Mouse (Mus musculus) hindbrain, embryonic 10.5 days (tissue): ENCODE data around the gene Fthl17d. TPM values are rescaled to one million over a fixed set of nuclear protein-coding genes. Genes with fewer than 3 reads are reported as not detected.
"Not testable (repeated sequence)": the region's sequence is repeated elsewhere in the genome, so short reads cannot be mapped to it uniquely, and the experiment has no call there.

ENCODE experiments used
- DNase-seq: peaks from one replicate; pipeline ENCODE4 v3.0.0-alpha.2; 2017; ENCODE audit warnings: low spot score
- H3K27ac ChIP-seq: fragments of 300-500 bp; sonication (generic); 2 replicates; pipeline ENCODE4 v1.5.1; 2016; ENCODE audit warnings: mild to moderate bottlenecking, moderate library complexity
- H3K27me3 ChIP-seq: fragments of 300-500 bp; sonication (generic); 2 replicates; pipeline ENCODE4 v1.6.1; 2016; ENCODE audit warnings: mild to moderate bottlenecking; ENCODE audit not compliant: poor library complexity, insufficient read depth, severe bottlenecking
- H3K36me3 ChIP-seq: fragments of 300-500 bp; sonication (generic); 2 replicates; pipeline ENCODE4 v1.6.1; 2016; ENCODE audit warnings: mild to moderate bottlenecking, moderate library complexity
- H3K4me1 ChIP-seq: fragments of 300-500 bp; sonication (generic); replicated peaks from 2 replicates; pipeline ENCODE4 v1.6.1; 2016; ENCODE audit warnings: mild to moderate bottlenecking
- H3K4me3 ChIP-seq: fragments of 300-500 bp; sonication (generic); 2 replicates; pipeline ENCODE4 v1.5.1; 2016; ENCODE audit warnings: mild to moderate bottlenecking, moderate library complexity
- H3K9me3 ChIP-seq: fragments of 300-500 bp; sonication (generic); 2 replicates; pipeline ENCODE4 v1.6.1; 2016; ENCODE audit warnings: mild to moderate bottlenecking, moderate library complexity
- WGBS: fragments of 180-500 bp; shearing (Covaris S2); methylation state at CpG from one replicate; pipeline ENCODE4 v1.1.7; 2016; 5-methylcytosine and 5-hydroxymethylcytosine counted together
- polyA plus RNA-seq: library from polyadenylated mRNA; unstranded; fragments of >200 nt; fragmentation: Nextera tagmentation; extraction: Ambion mirVana; gene quantifications from 2 replicates; pipeline ENCODE4 v1.2.1, GENCODE M21; 2016

Fthl17d gene
- polyA plus RNA-seq: not detected in 2 replicates

- DNase-seq, H3K27ac ChIP-seq, H3K4me1 ChIP-seq, H3K4me3 ChIP-seq, H3K27me3 ChIP-seq, H3K9me3 ChIP-seq, H3K36me3 ChIP-seq: not testable (repeated sequence)
- no CpG with 5 or more reads among the region's 9 CpGs for WGBS
Observed at GRCm38 (mm10) chrX:8986655-8987054, at the start of gene Fthl17d. TSS of gene Fthl17d (minus strand) at chrX:8986755.

- not testable (repeated sequence) for H3K27me3 ChIP-seq, H3K9me3 ChIP-seq, H3K4me1 ChIP-seq, H3K27ac ChIP-seq, DNase-seq, H3K36me3 ChIP-seq, H3K4me3 ChIP-seq
- WGBS: 71% methylated on average over 1 of the region's 10 CpGs
Observed at GRCm38 (mm10) chrX:9033193-9033592, 46.6 kb upstream of the Fthl17d start, which contains the start of gene Fthl17e. TSS of gene Fthl17e (plus strand) at chrX:9033493.

- Histone ChIP-seq H3K9me3 (no peaks in the 10 kb centered on the region), H3K4me1 (no peaks in the 10 kb centered on the region), H3K4me3 (no peak overlapping the region), H3K27me3 (no peaks in the 10 kb centered on the region), H3K27ac (no peak overlapping the region), H3K36me3 (no peaks in the 10 kb centered on the region)
- no peak for DNase-seq
- WGBS: 63% methylated on average over 10 of the region's 10 CpGs
Observed at GRCm38 (mm10) chrX:9019481-9019880, 32.9 kb upstream of the Fthl17d start.

GRCm38 (mm10) chrX:9016079-9016478 is 29.5 kb upstream of the Fthl17d start:
- WGBS: 58% methylated on average over 1 of the region's 1 CpGs
- H3K27me3 ChIP-seq: no peaks in the 10 kb centered on the region
- no peaks in the 10 kb centered on the region for H3K36me3 ChIP-seq
- no peak overlapping the region for H3K4me3 ChIP-seq
- DNase-seq: no peak
- H3K4me1 ChIP-seq: no peaks in the 10 kb centered on the region
- H3K27ac ChIP-seq: no peak overlapping the region
- H3K9me3 ChIP-seq: no peaks in the 10 kb centered on the region

DNA sequence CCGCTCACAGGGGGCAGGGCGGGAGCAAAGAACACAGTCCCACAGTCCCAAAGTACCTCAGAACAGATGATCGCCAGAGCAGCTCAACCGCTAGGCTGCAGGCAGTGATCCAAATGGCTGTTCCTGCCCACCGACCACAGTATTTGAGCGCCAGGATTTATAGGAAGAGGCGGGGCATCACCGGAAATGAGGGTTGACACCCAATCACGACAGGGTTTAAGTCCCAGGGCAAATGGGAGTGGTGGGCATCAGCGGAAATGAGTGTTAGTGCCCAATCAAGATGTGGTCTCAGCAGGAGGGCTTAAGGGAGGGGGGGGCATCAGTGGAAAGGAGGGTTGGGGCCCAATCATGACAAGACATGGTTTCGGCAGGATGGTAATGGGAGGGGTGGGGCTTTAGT is 10.1 kb downstream of the Fthl17d start, which contains the start of gene Fthl17c:
TSS of gene Fthl17c (minus strand) at position 101 of the 400 bp plus-strand sequence.
- WGBS: no CpG with 5 or more reads among the region's 11 CpGs
- H3K27me3 ChIP-seq, H3K9me3 ChIP-seq, H3K4me1 ChIP-seq, H3K4me3 ChIP-seq, H3K36me3 ChIP-seq, H3K27ac ChIP-seq, DNase-seq: not testable (repeated sequence)

- not testable (repeated sequence) for H3K27me3 ChIP-seq, H3K27ac ChIP-seq, DNase-seq, H3K9me3 ChIP-seq, H3K4me3 ChIP-seq, H3K36me3 ChIP-seq, H3K4me1 ChIP-seq
- 40% methylated on average over 4 of the region's 4 CpGs for WGBS
Observed at GRCm38 (mm10) chrX:8964618-8965017, 21.9 kb downstream of the Fthl17d start.

DNA sequence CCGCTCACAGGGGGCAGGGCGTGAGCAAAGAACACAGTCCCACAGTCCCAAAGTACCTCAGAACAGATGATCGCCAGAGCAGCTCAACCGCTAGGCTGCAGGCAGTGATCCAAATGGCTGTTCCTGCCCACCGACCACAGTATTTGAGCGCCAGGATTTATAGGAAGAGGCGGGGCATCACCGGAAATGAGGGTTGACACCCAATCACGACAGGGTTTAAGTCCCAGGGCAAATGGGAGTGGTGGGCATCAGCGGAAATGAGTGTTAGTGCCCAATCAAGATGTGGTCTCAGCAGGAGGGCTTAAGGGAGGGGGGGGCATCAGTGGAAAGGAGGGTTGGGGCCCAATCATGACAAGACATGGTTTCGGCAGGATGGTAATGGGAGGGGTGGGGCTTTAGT is 23.7 kb downstream of the Fthl17d start, which contains the start of gene Fthl17b:
TSS of gene Fthl17b (minus strand) at position 101 of the 400 bp plus-strand sequence.
- not testable (repeated sequence) for H3K27me3 ChIP-seq, H3K9me3 ChIP-seq, H3K36me3 ChIP-seq, H3K27ac ChIP-seq, H3K4me3 ChIP-seq, DNase-seq, H3K4me1 ChIP-seq
- 95% methylated on average over 4 of the region's 11 CpGs for WGBS

DNA sequence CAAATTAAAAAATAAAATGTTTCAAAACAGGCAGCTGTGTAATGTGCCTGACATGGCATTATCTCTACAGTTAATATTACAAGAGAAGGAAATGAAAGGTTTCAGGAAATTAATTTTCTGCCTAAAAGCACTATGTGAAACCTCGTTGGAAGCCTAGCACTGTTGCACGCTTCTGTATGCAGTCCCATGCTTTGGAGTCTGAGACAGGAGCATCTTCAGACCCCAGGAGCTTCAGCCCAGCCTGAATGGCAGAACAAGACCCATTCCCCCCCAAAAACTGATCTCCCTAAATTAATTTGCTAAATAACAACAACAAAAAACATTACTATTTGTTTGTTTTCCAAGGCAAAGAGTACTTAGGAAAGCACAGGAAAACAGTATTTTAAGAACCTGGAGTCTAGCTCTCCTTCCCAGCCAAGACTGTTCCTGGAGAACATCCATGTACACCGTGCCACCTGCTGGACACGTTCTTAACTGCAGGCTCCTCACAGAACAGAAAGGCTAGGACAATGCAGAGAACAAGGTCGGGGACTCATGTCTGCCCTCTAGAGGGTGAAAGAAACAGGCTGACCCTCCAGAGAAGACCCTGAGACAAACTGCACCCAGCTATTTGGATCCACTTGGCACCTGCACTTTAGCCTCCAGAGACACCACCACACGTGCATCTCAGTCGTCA is 38.3 kb downstream of the Fthl17d start:
- H3K27ac ChIP-seq, H3K4me3 ChIP-seq, H3K36me3 ChIP-seq, H3K4me1 ChIP-seq, H3K27me3 ChIP-seq, H3K9me3 ChIP-seq: not testable (repeated sequence)
- WGBS: 17% methylated on average over 7 of the region's 7 CpGs
- DNase-seq: peak; percentile 79

- WGBS: 82% methylated on average over 8 of the region's 8 CpGs
- Histone ChIP-seq H3K4me1 (no peaks in the 10 kb centered on the region), H3K27me3 (no peaks in the 10 kb centered on the region), H3K9me3 (no peaks in the 10 kb centered on the region), H3K27ac (no peak overlapping the region), H3K4me3 (no peak overlapping the region), H3K36me3 (no peaks in the 10 kb centered on the region)
- no peak for DNase-seq
Observed at GRCm38 (mm10) chrX:8944041-8944440, 42.5 kb downstream of the Fthl17d start.

Other genes starting within 250 kb of the Fthl17d start
- gene Ssx9, start 238.3 kb downstream of the Fthl17d start, polyA plus RNA-seq: not detected in 2 replicates
- gene Ssxb5, start 183.1 kb downstream of the Fthl17d start, polyA plus RNA-seq: not detected in 2 replicates
- gene Gm6592, start 142.8 kb downstream of the Fthl17d start, polyA plus RNA-seq: not detected in 2 replicates
- not detected in 2 replicates for gene Gm5751, start 112.5 kb downstream of the Fthl17d start, polyA plus RNA-seq
- 2.9 and 4.7 TPM in 2 replicates for gene B630019K06Rik, start 94.4 kb downstream of the Fthl17d start, polyA plus RNA-seq
- not detected in 2 replicates for gene Fthl17b, start 23.8 kb downstream of the Fthl17d start, polyA plus RNA-seq
- not detected in 2 replicates for gene Fthl17c, start 10.2 kb downstream of the Fthl17d start, polyA plus RNA-seq
- not detected in 2 replicates for gene Fthl17e, start 46.7 kb upstream of the Fthl17d start, polyA plus RNA-seq
- gene Fthl17f, start 76.3 kb upstream of the Fthl17d start, polyA plus RNA-seq: not detected in 2 replicates
- not detected in 2 replicates for gene 4930402K13Rik, start 117.8 kb upstream of the Fthl17d start, polyA plus RNA-seq
- 0.55 and 0.91 TPM in 2 replicates for gene Lancl3, start 213.1 kb upstream of the Fthl17d start, polyA plus RNA-seq